Mouse (Mus musculus) midbrain, embryonic 12.5 days (tissue): Measurements from ENCODE around the gene Dennd5b. TPM values are rescaled to one million over a fixed set of nuclear protein-coding genes. Genes with fewer than 3 reads are reported as not detected.
"Not testable (repeated sequence)": the region's sequence is repeated elsewhere in the genome, so short reads cannot be mapped to it uniquely, and the experiment has no call there.

Source experiments
- ATAC-seq: fragments of 200-750 bp; cut with Nextera tagmentation; 2 replicates; pipeline ENCODE4 v1.8.0; 2017; ENCODE audit warnings: low read depth, moderate TSS enrichment, moderate library complexity; ENCODE audit not compliant: low FRiP score
- H3K27ac ChIP-seq: fragments of 300-500 bp; sonication (generic); replicated peaks from 2 replicates; pipeline ENCODE4 v1.5.1; 2016; ENCODE audit warnings: mild to moderate bottlenecking
- H3K27me3 ChIP-seq: fragments of 300-500 bp; sonication (generic); 2 replicates; pipeline ENCODE4 v1.6.1; 2016; ENCODE audit warnings: mild to moderate bottlenecking
- H3K36me3 ChIP-seq: fragments of 300-500 bp; sonication (generic); 2 replicates; pipeline ENCODE4 v1.6.1; 2016
- H3K4me1 ChIP-seq: fragments of 300-500 bp; sonication (generic); 2 replicates; pipeline ENCODE4 v1.6.1; 2016
- H3K4me2 ChIP-seq: fragments of 300-500 bp; sonication (generic); replicated peaks from 2 replicates; pipeline ENCODE4 v1.6.1; 2016; ENCODE audit warnings: mild to moderate bottlenecking, moderate library complexity
- H3K4me3 ChIP-seq: fragments of 300-500 bp; sonication (generic); 2 replicates; pipeline ENCODE4 v1.5.1; 2016; ENCODE audit warnings: mild to moderate bottlenecking
- H3K9ac ChIP-seq: fragments of 300-500 bp; sonication (generic); replicated peaks from 2 replicates; pipeline ENCODE4 v1.6.1; 2016; ENCODE audit warnings: mild to moderate bottlenecking, moderate library complexity
- H3K9me3 ChIP-seq: fragments of 300-500 bp; sonication (generic); 2 replicates; pipeline ENCODE4 v1.6.1; 2016; ENCODE audit warnings: mild to moderate bottlenecking
- WGBS: fragments of 180-500 bp; shearing (Covaris S2); methylation state at CpG from one replicate; pipeline ENCODE4 v1.1.7; 2016; 5-methylcytosine and 5-hydroxymethylcytosine counted together
- polyA plus RNA-seq: library from polyadenylated mRNA; unstranded; fragments of >200 nt; fragmentation: Nextera tagmentation; extraction: Ambion mirVana; gene quantifications from 2 replicates; pipeline ENCODE4 v1.2.1, GENCODE M21; 2016

Gene Dennd5b
- polyA plus RNA-seq, 1 experiment from 2014 or later = 19.8 TPM

GRCm38 (mm10) chr6:148993117-148994077 is 108.1 kb downstream of the Dennd5b start:
- 6% methylated on average over 9 of the region's 9 CpGs for WGBS
- Histone ChIP-seq H3K9ac (no peak overlapping the region), H3K4me2 (peak overlapping the region; percentile 11; the same call in 1 of the 2 replicates), H3K36me3 (peaks cover 33% of the 10 kb centered on the region), H3K27me3 (no peaks in the 10 kb centered on the region), H3K4me1 (peaks cover 24% of the 10 kb centered on the region), H3K4me3 (no peak overlapping the region), H3K27ac (peak overlapping the region; percentile 66), H3K9me3 (no peaks in the 10 kb centered on the region)
- peak; percentile 53 for ATAC-seq

GRCm38 (mm10) chr6:148992373-148993116 is 108.9 kb downstream of the Dennd5b start:
- ATAC-seq = peak; percentile 78
- H3K27ac ChIP-seq = peak overlapping the region; percentile 66
- no peaks in the 10 kb centered on the region for H3K9me3 ChIP-seq
- 0 out of 2 replicates have a peak overlapping the region, but pooled peaks have one; percentile 11 for H3K4me2 ChIP-seq
- no peak overlapping the region; the same call in 1 of the 2 replicates for H3K9ac ChIP-seq
- no peaks in the 10 kb centered on the region for H3K27me3 ChIP-seq
- no peak overlapping the region for H3K4me3 ChIP-seq
- WGBS = 16% methylated on average over 4 of the region's 4 CpGs
- peaks cover 25% of the 10 kb centered on the region for H3K36me3 ChIP-seq
- H3K4me1 ChIP-seq = peaks cover 24% of the 10 kb centered on the region

- Histone ChIP-seq H3K4me2 (0 out of 2 replicates have a peak overlapping the region, but pooled peaks have one; percentile 11), H3K9ac (no peak overlapping the region; the same call in 1 of the 2 replicates), H3K27me3 (no peaks in the 10 kb centered on the region), H3K9me3 (no peaks in the 10 kb centered on the region), H3K36me3 (peaks cover 18% of the 10 kb centered on the region), H3K27ac (peak overlapping the region; percentile 66), H3K4me3 (no peak overlapping the region), H3K4me1 (peaks cover 24% of the 10 kb centered on the region)
- no peak for ATAC-seq
- WGBS = 32% methylated on average over 6 of the region's 6 CpGs
These were observed 109.7 kb downstream of the Dennd5b start for GRCm38 (mm10) chr6:148991660-148992372.

- not testable (repeated sequence) for H3K27me3 ChIP-seq, H3K4me3 ChIP-seq, H3K9me3 ChIP-seq, H3K36me3 ChIP-seq, H3K4me2 ChIP-seq, H3K27ac ChIP-seq, H3K9ac ChIP-seq, ATAC-seq
- H3K4me1 ChIP-seq = peaks cover 24% of the 10 kb centered on the region
- WGBS = 74% methylated on average over 2 of the region's 3 CpGs
These were observed 111.5 kb downstream of the Dennd5b start for GRCm38 (mm10) chr6:148989792-148990491.

GRCm38 (mm10) chr6:148986003-148986402 is 115.5 kb downstream of the Dennd5b start:
- no peaks in the 10 kb centered on the region for H3K27me3 ChIP-seq
- ATAC-seq = no peak

GRCm38 (mm10) chr6:148980495-148980894 is 121.0 kb downstream of the Dennd5b start:
- Histone ChIP-seq H3K36me3 (no peaks in the 10 kb centered on the region), H3K27ac (no peak overlapping the region)

More at GRCm38 (mm10) chr6:148986003-148986402, 115.5 kb downstream of the Dennd5b start:
- no peak overlapping the region for H3K4me2 ChIP-seq
- H3K36me3 ChIP-seq = 0 out of 2 replicates have a peak, but pooled peaks cover 7% of the 10 kb centered on the region
- 89% methylated on average over 4 of the region's 4 CpGs for WGBS
- no peaks in the 10 kb centered on the region; the same call in 1 of the 2 replicates for H3K4me1 ChIP-seq
- no peaks in the 10 kb centered on the region for H3K9me3 ChIP-seq
- no peak overlapping the region for H3K4me3 ChIP-seq
- no peak overlapping the region for H3K27ac ChIP-seq
- H3K9ac ChIP-seq = no peak overlapping the region

GRCm38 (mm10) chr6:148975096-148975495 is 126.4 kb downstream of the Dennd5b start:
- ATAC-seq = no peak
- H3K4me1 ChIP-seq = peaks cover 7% of the 10 kb centered on the region
- 93% methylated on average over 3 of the region's 3 CpGs for WGBS
- H3K36me3 ChIP-seq = no peaks in the 10 kb centered on the region
- no peaks in the 10 kb centered on the region for H3K9me3 ChIP-seq
- no peak overlapping the region for H3K9ac ChIP-seq
- no peak overlapping the region for H3K27ac ChIP-seq
- H3K27me3 ChIP-seq = no peaks in the 10 kb centered on the region
- no peak overlapping the region for H3K4me3 ChIP-seq
- no peak overlapping the region for H3K4me2 ChIP-seq

More at GRCm38 (mm10) chr6:148980495-148980894, 121.0 kb downstream of the Dennd5b start:
- no peak overlapping the region for H3K9ac ChIP-seq
- no peak overlapping the region for H3K4me3 ChIP-seq
- no peak for ATAC-seq
- no peaks in the 10 kb centered on the region; the same call in 1 of the 2 replicates for H3K4me1 ChIP-seq
- no peaks in the 10 kb centered on the region for H3K9me3 ChIP-seq
- no peaks in the 10 kb centered on the region for H3K27me3 ChIP-seq
- H3K4me2 ChIP-seq = no peak overlapping the region
- 88% methylated on average over 3 of the region's 3 CpGs for WGBS

GRCm38 (mm10) chr6:148972891-148973290 is 128.6 kb downstream of the Dennd5b start:
- H3K4me3 ChIP-seq = no peak overlapping the region
- no peak for ATAC-seq
- H3K36me3 ChIP-seq = no peaks in the 10 kb centered on the region
- no peak overlapping the region for H3K27ac ChIP-seq
- H3K4me1 ChIP-seq = peaks cover 7% of the 10 kb centered on the region
- H3K9me3 ChIP-seq = no peaks in the 10 kb centered on the region
- no peaks in the 10 kb centered on the region for H3K27me3 ChIP-seq
- H3K9ac ChIP-seq = no peak overlapping the region
- no peak overlapping the region for H3K4me2 ChIP-seq
- 66% methylated on average over 2 of the region's 2 CpGs for WGBS

- H3K4me2 ChIP-seq = no peak overlapping the region
- 23% methylated on average over 9 of the region's 9 CpGs for WGBS
- H3K9me3 ChIP-seq = no peaks in the 10 kb centered on the region
- no peaks in the 10 kb centered on the region for H3K36me3 ChIP-seq
- no peak for ATAC-seq
- peaks cover 7% of the 10 kb centered on the region for H3K4me1 ChIP-seq
- H3K27ac ChIP-seq = no peak overlapping the region
- no peak overlapping the region for H3K9ac ChIP-seq
- H3K4me3 ChIP-seq = no peak overlapping the region
- H3K27me3 ChIP-seq = no peaks in the 10 kb centered on the region
These were observed 129.2 kb downstream of the Dennd5b start for GRCm38 (mm10) chr6:148972059-148972848.

GRCm38 (mm10) chr6:148971385-148971940 is 130.0 kb downstream of the Dennd5b start:
- Histone ChIP-seq H3K9ac (no peak overlapping the region), H3K4me3 (no peak overlapping the region), H3K4me1 (peaks cover 7% of the 10 kb centered on the region), H3K9me3 (no peaks in the 10 kb centered on the region), H3K36me3 (no peaks in the 10 kb centered on the region), H3K4me2 (no peak overlapping the region), H3K27ac (no peak overlapping the region), H3K27me3 (no peaks in the 10 kb centered on the region)
- 33% methylated on average over 9 of the region's 9 CpGs for WGBS
- no peak for ATAC-seq
